Mouse (Mus musculus): ENCODE data around the gene Adgrb3. TPM values are rescaled to one million over a fixed set of nuclear protein-coding genes. Genes with fewer than 3 reads are reported as not detected.
"Not testable (repeated sequence)": the region's sequence is repeated elsewhere in the genome, so short reads cannot be mapped to it uniquely, and the experiment has no call there.

The Adgrb3 gene
- polyA plus RNA-seq, 1 experiment: 54.2 TPM

GRCm38 (mm10) chr1:25696771-25697170 is 132.7 kb downstream of the Adgrb3 start:
- H3K4me3 ChIP-seq (ENCODE audit: insufficient read depth, low read length): no peak overlapping the region
- no peak for TF ChIP-seq POLR2A (IDR thresholded peaks at IDR 0.05; ENCODE audit: extremely low read depth, insufficient read depth, low read length)
- 0 out of 2 replicates have a peak, but pooled peaks have one; percentile 28 for TF ChIP-seq CTCF (IDR thresholded peaks at IDR 0.05; ENCODE audit: extremely low read depth, insufficient read depth, low read length)
- H3K4me1 ChIP-seq (ENCODE audit: control insufficient read depth, insufficient read depth, low read length): no peaks in the 10 kb centered on the region
- H3K27ac ChIP-seq (ENCODE audit: insufficient read depth, low read length): no peak overlapping the region

GRCm38 (mm10) chr1:25682118-25682517 is 147.4 kb downstream of the Adgrb3 start:
- H3K27ac ChIP-seq (ENCODE audit: insufficient read depth, low read length): no peak overlapping the region
- peaks cover 3% of the 10 kb centered on the region; the same call in 1 of the 2 replicates for H3K4me1 ChIP-seq (ENCODE audit: control insufficient read depth, insufficient read depth, low read length)
- no peak overlapping the region for H3K4me3 ChIP-seq (ENCODE audit: insufficient read depth, low read length)
- no peak for TF ChIP-seq CTCF (IDR thresholded peaks at IDR 0.05; ENCODE audit: extremely low read depth, insufficient read depth, low read length)
- no peak for TF ChIP-seq POLR2A (IDR thresholded peaks at IDR 0.05; ENCODE audit: extremely low read depth, insufficient read depth, low read length)

GRCm38 (mm10) chr1:25679656-25680055 is 149.9 kb downstream of the Adgrb3 start:
- Histone ChIP-seq H3K4me3 (ENCODE audit: insufficient read depth, low read length) (no peak overlapping the region), H3K4me1 (ENCODE audit: control insufficient read depth, insufficient read depth, low read length) (peaks cover 2% of the 10 kb centered on the region; the same call in 1 of the 2 replicates), H3K27ac (ENCODE audit: insufficient read depth, low read length) (no peak overlapping the region)
- TF ChIP-seq POLR2A (IDR thresholded peaks at IDR 0.05; ENCODE audit: extremely low read depth, insufficient read depth, low read length) (no peak), CTCF (IDR thresholded peaks at IDR 0.05; ENCODE audit: extremely low read depth, insufficient read depth, low read length) (no peak)

GRCm38 (mm10) chr1:25652717-25653116 is 176.8 kb downstream of the Adgrb3 start:
- Histone ChIP-seq H3K4me3 (ENCODE audit: insufficient read depth, low read length) (no peak overlapping the region), H3K4me1 (ENCODE audit: control insufficient read depth, insufficient read depth, low read length) (peaks cover 2% of the 10 kb centered on the region; the same call in 1 of the 2 replicates), H3K27ac (ENCODE audit: insufficient read depth, low read length) (no peak overlapping the region)
- TF ChIP-seq CTCF (IDR thresholded peaks at IDR 0.05; ENCODE audit: extremely low read depth, insufficient read depth, low read length) (no peak), POLR2A (IDR thresholded peaks at IDR 0.05; ENCODE audit: extremely low read depth, insufficient read depth, low read length) (no peak)

- TF ChIP-seq CTCF (IDR thresholded peaks at IDR 0.05; ENCODE audit: extremely low read depth, insufficient read depth, low read length): no peak
- TF ChIP-seq POLR2A (IDR thresholded peaks at IDR 0.05; ENCODE audit: extremely low read depth, insufficient read depth, low read length): no peak
- Histone ChIP-seq H3K4me3 (ENCODE audit: insufficient read depth, low read length) (no peak overlapping the region), H3K27ac (ENCODE audit: insufficient read depth, low read length) (0 out of 2 replicates have a peak overlapping the region, but pooled peaks have one; percentile 73), H3K4me1 (ENCODE audit: control insufficient read depth, insufficient read depth, low read length) (peaks cover 2% of the 10 kb centered on the region)
These were observed 185.3 kb downstream of the Adgrb3 start for GRCm38 (mm10) chr1:25644256-25644655.

GRCm38 (mm10) chr1:25621458-25621857 is 208.0 kb downstream of the Adgrb3 start:
- no peak overlapping the region for H3K27ac ChIP-seq (ENCODE audit: insufficient read depth, low read length)
- TF ChIP-seq POLR2A (IDR thresholded peaks at IDR 0.05; ENCODE audit: extremely low read depth, insufficient read depth, low read length): no peak
- TF ChIP-seq CTCF (IDR thresholded peaks at IDR 0.05; ENCODE audit: extremely low read depth, insufficient read depth, low read length): no peak
- peaks cover 2% of the 10 kb centered on the region for H3K4me1 ChIP-seq (ENCODE audit: control insufficient read depth, insufficient read depth, low read length)
- H3K4me3 ChIP-seq (ENCODE audit: insufficient read depth, low read length): no peak overlapping the region

- Histone ChIP-seq H3K4me1 (ENCODE audit: control insufficient read depth, insufficient read depth, low read length) (peaks cover 2% of the 10 kb centered on the region), H3K27ac (ENCODE audit: insufficient read depth, low read length) (no peak overlapping the region), H3K4me3 (ENCODE audit: insufficient read depth, low read length) (no peak overlapping the region)
- TF ChIP-seq POLR2A (IDR thresholded peaks at IDR 0.05; ENCODE audit: extremely low read depth, insufficient read depth, low read length): no peak
- TF ChIP-seq CTCF (IDR thresholded peaks at IDR 0.05; ENCODE audit: extremely low read depth, insufficient read depth, low read length): no peak
These were observed 212.6 kb downstream of the Adgrb3 start for GRCm38 (mm10) chr1:25616954-25617353.

GRCm38 (mm10) chr1:25610776-25611175 is 218.7 kb downstream of the Adgrb3 start:
- not testable (repeated sequence) for H3K4me3 ChIP-seq (ENCODE audit: insufficient read depth, low read length); H3K27ac ChIP-seq (ENCODE audit: insufficient read depth, low read length); H3K4me1 ChIP-seq (ENCODE audit: control insufficient read depth, insufficient read depth, low read length)

- Histone ChIP-seq H3K27ac (ENCODE audit: insufficient read depth, low read length) (no peak overlapping the region), H3K4me1 (ENCODE audit: control insufficient read depth, insufficient read depth, low read length) (no peaks in the 10 kb centered on the region; the same call in 1 of the 2 replicates)
- TF ChIP-seq CTCF (IDR thresholded peaks at IDR 0.05; ENCODE audit: extremely low read depth, insufficient read depth, low read length): no peak
- TF ChIP-seq POLR2A (IDR thresholded peaks at IDR 0.05; ENCODE audit: extremely low read depth, insufficient read depth, low read length): no peak
These were observed 230.6 kb downstream of the Adgrb3 start for GRCm38 (mm10) chr1:25598941-25599340.

GRCm38 (mm10) chr1:25588568-25589118 is 240.9 kb downstream of the Adgrb3 start:
- no peak overlapping the region for H3K4me3 ChIP-seq (ENCODE audit: insufficient read depth, low read length)
- TF ChIP-seq POLR2A (IDR thresholded peaks at IDR 0.05; ENCODE audit: extremely low read depth, insufficient read depth, low read length): no peak
- no peak for TF ChIP-seq CTCF (IDR thresholded peaks at IDR 0.05; ENCODE audit: extremely low read depth, insufficient read depth, low read length)
- H3K4me1 ChIP-seq (ENCODE audit: control insufficient read depth, insufficient read depth, low read length): no peaks in the 10 kb centered on the region
- H3K27ac ChIP-seq (ENCODE audit: insufficient read depth, low read length): no peak overlapping the region

More at GRCm38 (mm10) chr1:25598941-25599340, 230.6 kb downstream of the Adgrb3 start:
- no peak overlapping the region for H3K4me3 ChIP-seq (ENCODE audit: insufficient read depth, low read length)

All from cortical plate, adult 2 months (tissue).